Mouse (Mus musculus) midbrain, postnatal 0 days (tissue): Measurements from ENCODE around the gene Psme1. TPM values are rescaled to one million over a fixed set of nuclear protein-coding genes. Genes with fewer than 3 reads are reported as not detected.
A peak's percentile ranks its signal among the peaks of the same experiment; 100 is the strongest.

Experiments used
- ATAC-seq: fragments of 200-750 bp; cut with Nextera tagmentation; 2 replicates; pipeline ENCODE4 v1.8.0; 2017; ENCODE audit warnings: moderate number of reproducible peaks, mild to moderate bottlenecking, moderate TSS enrichment, moderate library complexity; ENCODE audit not compliant: low FRiP score
- DNase-seq: peaks from one replicate; pipeline ENCODE4 v3.0.0-alpha.2; 2015; ENCODE audit warnings: low spot score
- H3K27ac ChIP-seq: fragments of 300-500 bp; sonication (generic); 2 replicates; pipeline ENCODE4 v1.5.1; 2014; ENCODE audit warnings: low read depth, mild to moderate bottlenecking, low read length, mixed read lengths
- H3K27me3 ChIP-seq: fragments of 300-500 bp; sonication (generic); 2 replicates; pipeline ENCODE4 v1.6.1; 2014; ENCODE audit warnings: low read length, control low read depth, mixed read lengths; ENCODE audit not compliant: insufficient read depth
- H3K36me3 ChIP-seq: fragments of 300-500 bp; sonication (generic); 2 replicates; pipeline ENCODE4 v1.6.1; 2014; ENCODE audit warnings: low read length, control low read depth, mixed read lengths; ENCODE audit not compliant: insufficient read depth
- H3K4me1 ChIP-seq: fragments of 300-500 bp; sonication (generic); 2 replicates; pipeline ENCODE4 v1.6.1; 2014; ENCODE audit warnings: mild to moderate bottlenecking, control low read depth, antibody characterized with exemption, low read length, mixed read lengths; ENCODE audit not compliant: insufficient read depth
- H3K4me2 ChIP-seq: fragments of 300-500 bp; sonication (generic); 2 replicates; pipeline ENCODE4 v1.6.1; 2014; ENCODE audit warnings: low read depth, mild to moderate bottlenecking, low read length, mixed read lengths; ENCODE audit not compliant: poor library complexity, severe bottlenecking
- H3K4me3 ChIP-seq: fragments of 300-500 bp; sonication (generic); 2 replicates; pipeline ENCODE4 v1.5.1; 2014; ENCODE audit warnings: low read depth, mild to moderate bottlenecking, low read length, moderate library complexity
- H3K9ac ChIP-seq: fragments of 300-500 bp; sonication (generic); replicated peaks from 2 replicates; pipeline ENCODE4 v1.6.1; 2014; ENCODE audit warnings: mild to moderate bottlenecking, low read length, moderate library complexity, mixed read lengths; ENCODE audit not compliant: poor library complexity, severe bottlenecking
- H3K9me3 ChIP-seq: fragments of 300-500 bp; sonication (generic); 2 replicates; pipeline ENCODE4 v1.6.1; 2016; ENCODE audit warnings: low read length, control low read depth
- CTCF ChIP-seq: IDR thresholded peaks from 2 replicates; pipeline ENCODE4 v1.5.1; 2016; ENCODE audit warnings: antibody characterized with exemption, mild to moderate bottlenecking
- WGBS: fragments of 180-500 bp; shearing (Covaris S2); extraction: QIAGEN DNeasy Blood & Tissue Kit; methylation state at CpG from one replicate; pipeline ENCODE4 v1.1.7; 2014; 5-methylcytosine and 5-hydroxymethylcytosine counted together
- polyA plus RNA-seq: library from polyadenylated mRNA; unstranded; fragments of >200 nt; fragmentation: Nextera tagmentation; extraction: Ambion mirVana; gene quantifications from 2 replicates; pipeline ENCODE4 v1.2.1, GENCODE M21; 2015
- total RNA-seq: library from RNA; depleted of rRNA; stranded (reverse); fragments of >200 nt; gene quantifications from 2 replicates; pipeline ENCODE4 v1.2.3, GENCODE M21; 2014

Psme1 gene
- total and polyA plus RNA-seq, 2 experiments from 2014 or later: 119 to 268 TPM

- no peak within 1 kb of the TSS for H3K27ac ChIP-seq
- no peaks in the 10 kb centered on the region for H3K27me3 ChIP-seq
- H3K9me3 ChIP-seq: no peaks in the 10 kb centered on the region
- H3K4me1 ChIP-seq: no peaks in the 10 kb centered on the region
- DNase-seq (no peak), ATAC-seq (no peak)
- WGBS: 79% methylated on average over 8 of the region's 8 CpGs
- TF ChIP-seq CTCF: no peak
- H3K4me2 ChIP-seq: no peak within 1 kb of the TSS
- no peak within 1 kb of the TSS for H3K9ac ChIP-seq
- H3K36me3 ChIP-seq: peaks cover 3% of the 10 kb centered on the region; the same call in 1 of the 2 replicates
- H3K4me3 ChIP-seq: no peak within 1 kb of the TSS
Observed at GRCm38 (mm10) chr14:55575302-55575701, 2.6 kb upstream of the Psme1 start, which contains the start of gene Fitm1. TSS of gene Fitm1 (plus strand) at chr14:55575617.

GRCm38 (mm10) chr14:55575711-55576110, 2.2 kb upstream of the Psme1 start:
- no peaks in the 10 kb centered on the region for H3K27me3 ChIP-seq
- no peak overlapping the region for H3K27ac ChIP-seq
- no peak overlapping the region for H3K4me2 ChIP-seq
- peaks cover 4% of the 10 kb centered on the region; the same call in 1 of the 2 replicates for H3K36me3 ChIP-seq
- no peaks in the 10 kb centered on the region for H3K9me3 ChIP-seq
- no peak overlapping the region for H3K9ac ChIP-seq
- no peak for DNase-seq
- ATAC-seq: no peak
- no peaks in the 10 kb centered on the region for H3K4me1 ChIP-seq
- no peak for TF ChIP-seq CTCF
- WGBS: 84% methylated on average over 13 of the region's 13 CpGs
- H3K4me3 ChIP-seq: no peak overlapping the region

GRCm38 (mm10) chr14:55576376-55576775, 1.5 kb upstream of the Psme1 start:
- no peaks in the 10 kb centered on the region for H3K9me3 ChIP-seq
- H3K4me2 ChIP-seq: no peak overlapping the region
- no peak for TF ChIP-seq CTCF
- no peak overlapping the region for H3K4me3 ChIP-seq
- WGBS: 84% methylated on average over 16 of the region's 16 CpGs
- H3K4me1 ChIP-seq: no peaks in the 10 kb centered on the region
- ATAC-seq: no peak
- peaks cover 7% of the 10 kb centered on the region for H3K36me3 ChIP-seq
- H3K9ac ChIP-seq: no peak overlapping the region
- no peak for DNase-seq
- H3K27me3 ChIP-seq: no peaks in the 10 kb centered on the region
- no peak overlapping the region for H3K27ac ChIP-seq

GRCm38 (mm10) chr14:55578668-55579269, 846 bp downstream of the Psme1 start:
- TF ChIP-seq CTCF: no peak
- Histone ChIP-seq H3K9ac (peak overlapping the region; percentile 72), H3K36me3 (peaks cover 13% of the 10 kb centered on the region), H3K27ac (peak overlapping the region; percentile 77), H3K4me2 (peak overlapping the region; percentile 64), H3K4me3 (peak overlapping the region; percentile 48), H3K4me1 (no peaks in the 10 kb centered on the region), H3K27me3 (no peaks in the 10 kb centered on the region), H3K9me3 (no peaks in the 10 kb centered on the region)
- DNase-seq: peak; percentile 58
- peak; percentile 17 for ATAC-seq
- WGBS: 29% methylated on average over 6 of the region's 6 CpGs

- Histone ChIP-seq H3K4me3 (no peak overlapping the region), H3K27me3 (no peaks in the 10 kb centered on the region), H3K9ac (no peak overlapping the region), H3K9me3 (no peaks in the 10 kb centered on the region), H3K36me3 (peaks cover 13% of the 10 kb centered on the region), H3K4me2 (no peak overlapping the region), H3K4me1 (no peaks in the 10 kb centered on the region), H3K27ac (no peak overlapping the region)
- ATAC-seq (no peak), DNase-seq (no peak)
- peak; percentile 10; the same call in 1 of the 2 replicates for TF ChIP-seq CTCF
- 88% methylated on average over 23 of the region's 23 CpGs for WGBS
Observed at GRCm38 (mm10) chr14:55579511-55580496, 1.9 kb downstream of the Psme1 start.

- H3K4me3 ChIP-seq: no peak overlapping the region
- H3K36me3 ChIP-seq: peaks cover 13% of the 10 kb centered on the region
- no peak for ATAC-seq
Observed at GRCm38 (mm10) chr14:55580731-55581130, 2.8 kb downstream of the Psme1 start.

More at GRCm38 (mm10) chr14:55580731-55581130, 2.8 kb downstream of the Psme1 start:
- Histone ChIP-seq H3K27ac (no peak overlapping the region), H3K9me3 (no peaks in the 10 kb centered on the region), H3K27me3 (no peaks in the 10 kb centered on the region), H3K4me2 (no peak overlapping the region), H3K4me1 (no peaks in the 10 kb centered on the region), H3K9ac (no peak overlapping the region)
- 94% methylated on average over 16 of the region's 16 CpGs for whole genome bisulfite sequencing
- no peak for TF ChIP-seq CTCF
- DNase-seq: no peak
